Mouse (Mus musculus) Patski (cell line): ENCODE results near the gene Tek. TPM values are rescaled to one million over a fixed set of nuclear protein-coding genes. Genes with fewer than 3 reads are reported as not detected.

Source experiments
- ATAC-seq: fragments of 100-300 bp; one replicate; pipeline ENCODE4 v1.8.0; 2021
- CTCF ChIA-PET: fragments of 350-600 bp; sonication (Branson Sonifier 250); formaldehyde crosslinking; loops from one replicate; lab custom pipeline; 2022; ENCODE audit warnings: inconsistent platforms; lab: Charles Lee
- POLR2A ChIA-PET: fragments of 350-600 bp; sonication (Branson Sonifier 250); formaldehyde crosslinking; loops from one replicate; lab custom pipeline; 2022; ENCODE audit warnings: antibody characterized with exemption, inconsistent platforms; lab: Charles Lee
- DNase-seq: peaks from one replicate; pipeline ENCODE4 v3.0.0-alpha.2; 2011; ENCODE audit warnings: low read depth, low spot score
- H3K27me3 ChIP-seq: fragments of 371-371 bp; one replicate; pipeline ENCODE4 v1.5.1; 2021
- CTCF ChIP-seq: fragments of 100-300 bp; IDR thresholded peaks from one replicate; pipeline ENCODE4 v1.5.1; 2021
- in situ Hi-C: fragments of 300-500 bp; cut with MboI; formaldehyde crosslinking; loops from 3 replicates; pipeline ENCODE4 v1.11.1; 2018; ENCODE audit warnings: low pct_unique_long_range_greater_than_20kb, mixed read lengths
- polyA plus RNA-seq: library from polyadenylated mRNA; unstranded; gene quantifications from one replicate; pipeline ENCODE4 v1.2.3, GENCODE M21; 2021

Gene Tek
- polyA plus RNA-seq, 1 experiment from 2014 or later, result not detected

DNA sequence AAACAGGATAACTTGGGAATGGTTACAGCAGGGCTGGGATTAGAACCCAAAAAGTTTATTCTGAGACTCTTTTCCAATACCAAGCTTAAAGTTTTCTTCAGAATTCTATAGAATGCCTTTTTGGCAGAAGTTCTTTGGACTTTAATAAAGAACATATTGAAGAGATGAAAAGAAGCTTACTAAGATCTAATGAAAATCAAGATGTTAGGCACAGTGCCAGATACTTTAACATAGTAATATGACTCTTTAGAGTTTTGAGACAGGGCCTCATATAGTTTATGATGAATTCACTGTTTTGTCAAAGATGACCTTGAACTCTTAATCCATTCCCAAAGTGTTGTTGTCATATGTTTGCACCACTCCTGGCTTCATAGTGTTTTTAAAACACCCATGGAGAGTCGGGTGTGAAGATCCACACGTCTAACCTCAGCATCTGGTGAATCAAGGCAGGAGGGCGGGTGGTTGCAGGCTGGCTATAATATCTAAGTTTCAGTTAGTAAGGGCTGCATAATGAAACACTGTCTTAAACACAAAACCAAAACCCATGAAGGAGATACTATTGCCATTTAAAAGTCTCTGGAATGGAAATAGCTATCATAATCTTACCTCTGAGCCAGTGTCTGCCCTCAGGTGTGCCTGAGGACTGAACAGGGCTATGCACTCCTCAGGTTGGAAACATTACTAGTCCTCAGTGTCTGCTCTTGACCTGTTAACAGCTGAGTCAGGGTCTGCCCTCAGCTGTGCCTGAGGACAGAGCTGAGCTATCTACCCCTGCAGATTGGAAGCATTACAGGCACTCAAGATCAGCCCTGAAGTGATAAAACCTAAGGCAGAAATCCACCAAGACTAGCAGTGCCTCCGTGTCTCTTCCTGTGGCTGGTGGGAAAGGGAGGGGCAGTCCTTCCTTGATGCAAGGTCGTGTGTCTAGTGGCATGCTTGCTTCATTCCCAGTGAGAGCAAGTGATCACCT, 1.5 kb upstream of the Tek start:
- POLR2A ChIA-PET, result no interaction called here
- no peak for DNase-seq
- no peak for ATAC-seq

GRCm38 (mm10) chr4:94741824-94742223, 2.7 kb downstream of the Tek start:
- no peak for TF ChIP-seq CTCF
- ChIA-PET CTCF (no interaction called here), POLR2A (no interaction called here)
- DNase-seq (no peak), ATAC-seq (no peak)
- in situ Hi-C loops, result no loop called here
- H3K27me3 ChIP-seq, result peaks cover 6% of the 10 kb centered on the region

More for the DNA sequence above, 1.5 kb upstream of the Tek start:
- in situ Hi-C loops, result no loop called here
- CTCF ChIA-PET, result interaction anchor here (0.9 kb wide), 1 partner anchor 8 kb away, joined by 3 read pairs; no protein-coding TSS in a partner anchor
- H3K27me3 ChIP-seq, result peaks cover 4% of the 10 kb centered on the region
- no peak for TF ChIP-seq CTCF

DNA sequence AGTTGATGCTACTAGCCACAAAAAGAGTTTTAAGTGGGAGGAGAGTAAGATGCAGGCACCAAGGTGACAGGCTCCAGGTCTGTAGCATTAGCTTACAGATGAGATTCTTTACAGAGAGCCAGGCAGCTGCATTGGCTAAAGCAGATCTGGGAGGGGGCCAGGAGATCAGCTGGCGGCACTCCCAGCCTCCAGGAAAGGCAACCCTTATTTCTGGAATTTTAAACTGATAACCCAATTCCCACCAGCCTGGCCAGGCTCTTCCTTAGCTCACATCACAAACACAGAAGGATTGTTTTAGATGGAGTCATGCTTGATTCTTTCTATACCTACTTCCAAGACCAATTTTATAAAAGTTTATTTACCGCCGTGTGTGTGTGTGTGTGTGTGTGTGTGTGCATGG, 6.7 kb downstream of the Tek start:
- TF ChIP-seq CTCF, result no peak
- in situ Hi-C loops, result no loop called here
- ATAC-seq, result no peak
- peaks cover 6% of the 10 kb centered on the region for H3K27me3 ChIP-seq
- CTCF ChIA-PET, result interaction anchor here (0.9 to 1.3 kb wide), 3 partner anchors 8 to 15 kb away, joined by 3 read pairs; no protein-coding TSS in a partner anchor
- DNase-seq, result no peak
- POLR2A ChIA-PET, result no interaction called here

DNA sequence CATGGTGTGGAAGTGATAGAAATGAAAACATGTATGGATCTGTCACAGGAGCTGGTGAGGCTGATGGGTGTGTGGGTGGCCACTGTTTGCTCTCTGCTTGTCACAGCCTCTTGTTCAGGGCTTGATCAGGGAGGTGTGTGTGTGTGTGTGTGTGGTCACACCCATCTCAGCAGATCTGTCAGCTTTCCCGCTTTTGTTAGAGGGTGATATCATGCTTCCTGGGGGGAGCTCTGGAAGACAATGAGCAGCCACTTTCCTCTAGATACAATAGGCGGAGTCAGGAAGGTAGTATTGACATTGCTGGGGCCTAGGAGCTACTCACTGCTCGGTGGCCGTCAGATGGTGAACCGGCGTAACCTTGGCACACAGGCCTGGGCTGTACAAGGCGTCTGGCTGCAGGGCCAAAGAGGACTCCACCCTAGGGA, 7.3 kb downstream of the Tek start:
- ATAC-seq (no peak), DNase-seq (no peak)
- in situ Hi-C loops, result no loop called here
- ChIA-PET POLR2A (no interaction called here), CTCF (interaction anchor here (0.9 to 1.3 kb wide), 3 partner anchors 9 to 16 kb away, joined by 3 read pairs; no protein-coding TSS in a partner anchor)
- peaks cover 6% of the 10 kb centered on the region for H3K27me3 ChIP-seq
- no peak for TF ChIP-seq CTCF

GRCm38 (mm10) chr4:94747338-94747737, 8.2 kb downstream of the Tek start:
- DNase-seq (no peak), ATAC-seq (no peak)
- ChIA-PET POLR2A (no interaction called here), CTCF (no interaction called here)
- TF ChIP-seq CTCF, result no peak
- in situ Hi-C loops, result no loop called here
- peaks cover 5% of the 10 kb centered on the region for H3K27me3 ChIP-seq

GRCm38 (mm10) chr4:94752512-94752911, 13.4 kb downstream of the Tek start:
- in situ Hi-C loops, result no loop called here
- no peaks in the 10 kb centered on the region for H3K27me3 ChIP-seq
- ChIA-PET POLR2A (interaction anchor here (0.6 kb wide), 1 partner anchor 78 kb away, joined by 3 read pairs; no protein-coding TSS in a partner anchor), CTCF (no interaction called here)
- no peak for TF ChIP-seq CTCF
- DNase-seq (peak; percentile 57), ATAC-seq (peak; percentile 93)

DNA sequence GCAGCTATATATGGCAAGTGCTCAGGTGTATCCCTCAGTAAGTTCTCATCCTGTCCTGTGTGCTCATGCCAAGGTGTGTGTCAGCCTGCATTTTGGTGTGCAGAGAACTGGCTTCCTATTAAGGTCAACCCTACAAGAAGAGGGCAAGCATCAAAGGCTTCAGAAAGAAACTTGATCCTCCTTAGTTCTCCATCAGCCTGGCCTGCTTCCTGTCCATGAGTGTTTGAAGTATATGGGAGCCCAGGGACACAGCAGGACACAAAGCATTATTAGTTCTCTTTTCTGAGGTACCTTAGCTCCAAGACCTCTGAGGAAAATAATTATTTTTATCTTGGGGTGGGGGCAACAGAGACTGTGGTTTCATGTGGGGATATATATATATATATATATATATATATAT, 26.1 kb downstream of the Tek start:
- TF ChIP-seq CTCF, result no peak
- CTCF ChIA-PET, result no interaction called here
- ATAC-seq (no peak), DNase-seq (no peak)
- POLR2A ChIA-PET, result no interaction called here
- in situ Hi-C loops, result no loop called here
- H3K27me3 ChIP-seq, result no peaks in the 10 kb centered on the region

DNA sequence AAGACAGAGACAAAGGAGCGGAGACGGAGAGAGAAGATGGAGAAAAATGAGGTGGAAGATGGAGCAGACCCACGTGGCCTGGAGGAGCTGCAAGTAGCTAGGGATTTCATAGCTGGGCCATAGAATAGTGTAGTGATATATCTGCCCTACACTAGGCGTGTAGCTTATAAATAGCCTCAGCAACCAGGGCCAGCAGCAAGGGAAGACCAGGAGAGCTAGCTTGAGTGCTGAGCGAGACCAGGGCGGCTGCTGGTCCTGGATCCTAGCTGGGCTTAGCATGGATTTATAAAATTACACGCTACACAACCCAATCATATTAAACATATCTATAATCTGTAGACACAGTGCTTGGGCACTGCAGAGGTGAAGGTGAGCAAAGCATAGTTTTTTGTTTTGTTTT, 27.1 kb downstream of the Tek start:
- ChIA-PET POLR2A (no interaction called here), CTCF (interaction anchor here (0.9 kb wide), 1 partner anchor 22 kb away, joined by 3 read pairs; no protein-coding TSS in a partner anchor)
- in situ Hi-C loops, result no loop called here
- DNase-seq (no peak), ATAC-seq (no peak)
- TF ChIP-seq CTCF, result no peak
- no peaks in the 10 kb centered on the region for H3K27me3 ChIP-seq

GRCm38 (mm10) chr4:94768624-94769023, 29.5 kb downstream of the Tek start:
- CTCF ChIA-PET, result no interaction called here
- ATAC-seq (no peak), DNase-seq (no peak)
- POLR2A ChIA-PET, result no interaction called here
- H3K27me3 ChIP-seq, result no peaks in the 10 kb centered on the region
- in situ Hi-C loops, result no loop called here
- no peak for TF ChIP-seq CTCF

DNA sequence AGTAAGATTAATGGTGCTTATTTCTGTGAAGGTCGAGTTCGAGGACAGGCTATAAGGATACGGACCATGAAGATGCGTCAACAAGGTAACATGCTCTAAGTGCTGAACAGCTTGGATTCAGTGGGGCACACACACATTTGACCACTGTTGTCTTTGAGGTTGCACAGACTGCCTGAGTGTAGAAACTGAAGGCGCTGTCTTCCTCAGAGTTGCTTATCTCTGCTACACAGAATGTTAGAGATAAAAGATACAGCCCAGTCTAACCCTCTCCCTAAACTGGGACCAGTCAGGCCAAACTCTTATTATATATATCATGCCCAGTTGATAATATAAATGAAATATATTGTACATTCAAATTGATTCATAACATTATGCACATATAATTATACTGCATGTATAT, 42.0 kb downstream of the Tek start:
- ChIA-PET CTCF (no interaction called here), POLR2A (no interaction called here)
- TF ChIP-seq CTCF, result no peak
- no peaks in the 10 kb centered on the region for H3K27me3 ChIP-seq
- ATAC-seq (no peak), DNase-seq (no peak)
- in situ Hi-C loops, result no loop called here

GRCm38 (mm10) chr4:94785921-94786320, 46.8 kb downstream of the Tek start:
- H3K27me3 ChIP-seq, result no peaks in the 10 kb centered on the region
- ATAC-seq (no peak), DNase-seq (no peak)
- TF ChIP-seq CTCF, result no peak
- ChIA-PET CTCF (no interaction called here), POLR2A (no interaction called here)
- in situ Hi-C loops, result no loop called here
